Mouse (Mus musculus) adrenal gland, postnatal 4 days (tissue): ENCODE results near the gene Gm42417. TPM values are rescaled to one million over a fixed set of nuclear protein-coding genes. Genes with fewer than 3 reads are reported as not detected.

Experiments
- DNase-seq, 2 experiments: peaks; one replicate each; pipeline ENCODE4 v3.0.0; 2021 to 2022; ENCODE audit warnings: low spot score in 2 of 2, mixed read lengths in 2 of 2
- long read RNA-seq, 2 experiments: library from polyadenylated mRNA; stranded (forward); transcript quantifications; one replicate each; pipeline ENCODE4 v2.0.0; 2021
- total RNA-seq, 2 experiments: library from RNA; stranded (reverse); gene quantifications; 2 replicates each; pipeline ENCODE4 v1.2.3; 2021

Gene Gm42417
- not detected for total RNA-seq
- long read RNA-seq, experiment 1 = 0 reads
- long read RNA-seq, experiment 2 = 0 reads

- DNase-seq = peak in 1 of 2 experiments; percentile 60
These were observed at the start of gene Gm42417 for GRCm38 (mm10) chr1:36539186-36539585. Gene Gm42417 (minus strand): TSS chr1:36539429.

DNA sequence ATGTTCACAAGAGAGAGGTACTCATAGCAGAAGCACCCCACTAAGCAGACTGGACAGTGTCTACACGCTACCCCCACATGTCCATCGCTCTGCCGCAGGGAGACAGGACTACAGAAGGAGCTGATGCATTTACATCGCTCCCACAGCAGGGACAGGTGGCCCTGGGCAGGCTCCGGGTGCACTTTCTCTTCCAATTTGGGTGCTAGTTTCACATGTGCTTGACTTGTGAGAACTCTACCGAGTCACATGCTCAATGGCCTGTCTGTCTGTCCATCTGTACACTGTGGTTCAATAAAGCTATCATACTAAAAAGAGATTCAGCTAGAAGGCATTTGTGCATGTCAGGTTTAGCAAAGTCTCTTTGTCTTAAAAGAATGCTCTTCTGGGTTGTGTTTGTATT lies 48.6 kb upstream of the Gm42417 start:
- DNase-seq = no peak

DNA sequence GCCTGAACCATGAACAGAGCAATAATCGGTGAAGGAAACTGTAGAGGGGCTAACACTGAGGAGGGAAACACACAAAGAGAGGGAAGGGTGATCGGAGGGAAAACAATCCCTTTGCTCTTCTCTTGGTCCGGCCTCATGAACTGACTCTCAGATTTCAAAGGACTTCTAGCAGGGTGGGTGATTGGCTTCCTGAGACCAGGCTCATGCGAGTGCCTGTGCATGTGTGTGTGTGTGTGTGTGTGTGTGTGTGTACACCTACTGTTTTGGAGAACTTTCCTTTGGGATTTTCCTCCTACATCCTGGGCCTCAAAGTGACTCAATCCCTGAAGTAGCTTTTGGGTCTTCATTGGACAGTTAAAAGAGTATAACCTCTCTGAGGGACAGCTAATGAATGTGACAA lies 47.1 kb upstream of the Gm42417 start:
- DNase-seq = no peak

GRCm38 (mm10) chr1:36583408-36584116 lies 44.3 kb upstream of the Gm42417 start:
- DNase-seq = no peak

- no peak for DNase-seq
These were observed 43.0 kb upstream of the Gm42417 start for GRCm38 (mm10) chr1:36582211-36582610.

DNA sequence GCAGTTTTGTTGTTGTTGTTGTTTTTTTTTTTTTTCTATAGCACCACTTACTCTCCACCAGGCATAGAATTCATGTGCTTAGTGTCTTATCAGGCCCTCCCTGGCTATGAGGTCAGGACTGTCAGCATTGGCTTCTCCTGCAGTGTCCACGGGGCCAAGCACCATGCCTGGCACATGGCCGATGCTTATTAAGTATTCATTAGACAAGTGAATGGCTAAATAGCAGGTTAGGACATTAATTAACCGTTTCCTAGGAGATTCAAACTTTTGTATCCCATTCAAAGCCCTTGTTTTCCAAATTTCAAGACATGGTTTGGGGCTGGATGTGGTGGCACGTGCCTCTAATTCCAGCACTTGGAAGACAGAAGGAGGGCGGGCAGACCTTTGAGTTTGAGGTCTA lies 42.0 kb upstream of the Gm42417 start:
- no peak for DNase-seq

DNA sequence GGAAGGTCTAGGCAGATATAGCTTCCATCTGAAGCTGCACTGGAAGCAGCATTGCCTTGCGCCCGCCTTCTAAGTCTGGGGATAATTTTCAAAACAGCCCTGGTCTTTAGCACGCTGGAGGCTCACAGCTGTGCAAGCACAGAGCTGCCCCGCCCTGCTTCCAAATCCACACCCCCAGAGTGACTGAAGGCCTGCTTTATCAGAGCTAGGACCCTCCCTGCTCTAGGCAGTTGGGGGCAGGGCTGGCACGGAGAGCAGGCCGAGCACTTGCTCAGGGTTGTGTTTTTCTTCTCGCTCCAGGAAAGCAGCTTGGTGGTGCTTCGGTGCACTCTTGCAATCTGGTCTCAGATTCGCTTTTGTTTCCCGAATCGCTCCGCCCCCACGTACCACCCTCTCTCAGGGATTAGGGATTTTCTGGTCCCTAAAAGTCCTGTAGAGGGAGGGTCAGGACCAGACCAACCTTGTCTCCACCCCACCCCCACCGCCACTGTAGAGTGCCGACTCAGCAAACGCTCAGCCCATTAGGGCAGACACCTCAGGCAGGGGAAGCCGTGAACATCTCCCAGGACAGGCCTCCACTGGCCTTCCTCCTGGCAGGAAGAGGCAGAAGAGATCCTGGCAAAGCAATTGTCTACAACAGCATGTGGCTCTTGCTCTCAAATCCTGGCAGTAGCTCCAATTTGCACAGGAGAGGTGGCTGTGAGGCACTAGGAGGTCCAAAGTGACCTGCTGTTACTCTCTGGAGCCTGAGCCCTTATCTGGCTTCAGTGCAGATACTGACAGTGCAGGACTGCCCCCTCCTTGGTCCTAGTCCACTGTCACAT lies 41.4 kb upstream of the Gm42417 start:
- no peak for DNase-seq

- no peak for DNase-seq
These were observed 40.8 kb upstream of the Gm42417 start for GRCm38 (mm10) chr1:36579974-36580383.

- no peak for DNase-seq
These were observed 37.9 kb upstream of the Gm42417 start for GRCm38 (mm10) chr1:36576991-36577675.

DNA sequence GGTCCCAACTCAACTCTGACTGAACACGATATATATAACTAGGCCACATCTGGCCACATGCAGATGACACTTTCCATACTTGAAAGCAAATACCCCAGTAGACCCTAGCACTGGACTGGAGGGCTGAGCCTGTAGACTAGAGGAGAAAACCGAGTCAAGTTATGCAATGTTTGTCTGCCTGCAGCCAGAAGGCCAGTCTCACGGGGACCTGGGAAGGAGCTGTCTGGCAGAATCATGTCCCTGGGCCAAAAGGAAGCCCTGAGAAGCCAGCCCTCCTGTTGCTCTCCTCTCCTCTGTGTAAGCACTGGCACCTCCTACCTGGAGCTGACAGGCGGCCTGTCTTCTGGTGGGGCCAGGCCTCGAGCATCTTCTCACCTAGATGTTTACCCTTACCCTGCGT lies 36.1 kb upstream of the Gm42417 start:
- no peak for DNase-seq

GRCm38 (mm10) chr1:36574196-36574955 lies 35.1 kb upstream of the Gm42417 start:
- no peak for DNase-seq

DNA sequence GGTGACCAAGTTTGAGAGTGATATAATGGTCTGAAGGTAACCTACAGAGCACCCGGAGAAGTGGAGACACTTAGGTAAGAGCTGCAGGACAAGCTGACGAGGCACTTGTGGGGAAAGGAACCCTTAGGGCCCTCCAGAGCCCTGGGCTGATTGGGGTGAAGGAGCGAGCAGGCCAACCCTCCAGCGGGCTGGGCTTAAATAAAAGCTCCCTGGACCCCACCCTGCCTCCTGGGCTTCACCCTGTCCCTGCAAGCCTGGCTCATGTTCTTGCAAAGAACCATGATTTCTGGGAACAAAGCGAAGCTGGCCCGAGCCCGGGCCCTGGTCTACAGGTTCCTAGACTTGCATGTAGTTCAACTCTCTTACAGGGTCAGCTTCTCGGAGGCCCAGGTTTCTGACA lies 34.3 kb upstream of the Gm42417 start:
- DNase-seq = no peak

GRCm38 (mm10) chr1:36572709-36573108 lies 33.5 kb upstream of the Gm42417 start:
- no peak for DNase-seq

GRCm38 (mm10) chr1:36572140-36572700 lies 33.0 kb upstream of the Gm42417 start:
- no peak for DNase-seq

GRCm38 (mm10) chr1:36571627-36572026 lies 32.4 kb upstream of the Gm42417 start:
- peak in 1 of 2 experiments; percentile 46 for DNase-seq

DNA sequence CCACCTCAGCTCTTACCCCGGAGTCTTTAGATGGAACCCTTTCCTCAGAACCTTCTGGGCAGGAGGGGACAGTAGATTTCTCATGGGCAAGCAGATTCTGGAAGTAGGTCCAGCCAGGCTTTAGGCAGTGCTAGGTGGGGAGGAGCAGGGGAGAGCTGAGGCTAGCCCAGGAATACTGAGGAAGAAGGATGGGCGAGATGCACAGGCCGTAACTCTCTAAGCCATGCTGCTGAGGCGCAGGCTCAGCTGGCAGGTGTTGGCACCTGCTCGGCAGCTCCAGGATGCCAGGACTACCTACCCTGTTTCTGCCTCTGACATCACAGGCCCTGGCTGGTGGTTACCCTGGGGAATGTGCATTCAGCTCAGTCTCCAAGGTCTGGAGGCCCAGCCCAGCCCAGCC lies 31.1 kb upstream of the Gm42417 start:
- DNase-seq = no peak

GRCm38 (mm10) chr1:36569694-36570276 lies 30.6 kb upstream of the Gm42417 start:
- no peak for DNase-seq

GRCm38 (mm10) chr1:36568776-36569175 lies 29.5 kb upstream of the Gm42417 start:
- no peak for DNase-seq

DNA sequence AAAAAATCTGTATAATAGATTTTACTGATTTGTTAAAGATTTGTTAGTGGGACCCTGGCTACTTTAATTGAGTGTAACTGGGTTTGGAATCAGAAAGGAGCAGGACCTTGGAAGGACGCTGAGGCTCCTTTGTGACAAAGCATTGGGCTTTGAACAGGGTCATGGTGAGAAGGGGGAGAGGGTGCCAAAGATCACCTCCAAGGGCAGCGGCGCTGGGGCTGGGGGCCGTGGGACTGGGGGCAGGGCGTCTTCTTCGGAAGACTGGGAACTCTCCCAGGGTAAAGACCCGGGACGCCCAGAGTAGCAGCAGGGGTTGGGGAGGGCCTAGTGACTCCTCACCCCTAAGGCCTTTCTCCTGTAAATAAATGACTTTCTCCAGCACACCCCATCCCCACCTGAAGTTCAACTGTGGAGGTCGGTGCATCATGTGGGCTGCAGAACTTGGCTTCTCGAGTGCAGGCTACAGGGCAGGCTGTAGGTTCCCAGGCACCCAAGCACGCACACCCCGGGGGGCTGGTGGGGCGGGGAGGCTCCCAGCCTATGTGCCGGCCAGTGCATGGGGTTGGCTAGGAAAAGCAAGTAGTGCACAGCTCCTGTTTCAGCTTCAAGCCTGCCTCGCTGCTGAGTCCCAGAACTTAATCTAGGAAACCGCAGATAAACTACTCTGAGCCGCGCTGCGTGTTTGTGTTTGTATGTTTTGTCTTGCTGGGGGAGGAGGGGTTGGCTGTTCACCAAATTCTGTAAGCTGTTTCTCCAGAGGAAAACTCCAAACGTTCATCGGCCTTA lies 28.8 kb upstream of the Gm42417 start:
- DNase-seq = no peak

DNA sequence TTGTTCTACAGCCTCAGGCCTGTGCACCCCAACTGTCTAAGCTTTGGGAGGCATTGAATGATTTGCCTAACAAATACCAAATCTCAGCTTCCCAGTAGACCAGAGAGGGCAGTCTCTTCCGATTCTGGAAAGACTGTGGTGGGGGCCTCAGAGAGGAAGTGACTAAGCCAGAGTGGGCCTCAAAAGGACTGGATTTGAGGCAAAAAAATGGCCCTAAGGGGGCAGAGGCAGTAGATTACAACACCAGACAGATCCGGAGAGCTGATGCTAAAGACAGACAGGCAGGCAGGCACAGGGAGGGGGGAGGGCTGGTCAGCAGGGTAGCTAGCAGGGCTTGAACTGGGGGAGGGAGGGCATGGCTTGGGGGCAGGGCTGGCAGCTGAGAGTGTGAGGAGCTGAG lies 27.2 kb upstream of the Gm42417 start:
- no peak for DNase-seq
